Mouse (Mus musculus) kidney, adult 9 months (tissue): ENCODE measurements around the gene Adgrf1.
A peak's percentile ranks its signal among the peaks of the same experiment; 100 is the strongest.
"Not testable (repeated sequence)": the region's sequence is repeated elsewhere in the genome, so short reads cannot be mapped to it uniquely, and the experiment has no call there.

ENCODE experiments used
- DNase-seq: peaks from one replicate; pipeline ENCODE4 v3.0.0; 2022

The Adgrf1 gene

DNA sequence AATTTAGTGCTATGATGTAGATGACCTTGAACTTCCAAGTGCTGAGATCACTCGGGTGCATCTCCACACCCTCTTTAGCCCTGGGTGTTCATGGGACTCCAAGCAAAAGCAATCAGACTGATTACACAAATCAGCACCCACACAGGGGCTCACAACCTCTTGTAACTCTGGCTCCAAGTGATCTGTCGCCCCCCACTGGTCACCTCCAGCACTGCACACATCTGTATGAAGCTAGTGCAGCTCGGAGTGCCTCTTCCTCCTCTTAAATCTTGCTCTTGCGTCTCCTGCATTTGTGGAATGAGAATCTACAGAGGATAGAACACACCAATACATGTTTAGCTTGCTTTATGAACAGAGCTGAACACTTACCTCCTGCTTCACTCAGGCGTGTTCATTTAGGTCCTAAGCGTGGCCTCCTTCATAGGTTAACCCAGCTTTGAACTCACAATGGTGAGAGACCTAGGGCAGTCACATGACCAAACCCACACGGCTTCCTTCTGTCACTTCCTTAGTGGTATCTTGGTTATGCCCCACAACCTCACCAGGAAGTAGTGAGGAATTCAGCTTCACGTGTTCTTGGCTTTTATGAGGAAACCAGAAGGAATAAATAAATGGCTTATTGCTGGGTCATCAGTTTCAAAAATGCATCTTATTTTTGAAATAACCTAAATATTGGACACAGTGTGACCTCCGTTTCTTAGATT, 2.9 kb upstream of the Adgrf1 start:
- DNase-seq: peak; percentile 23

DNA sequence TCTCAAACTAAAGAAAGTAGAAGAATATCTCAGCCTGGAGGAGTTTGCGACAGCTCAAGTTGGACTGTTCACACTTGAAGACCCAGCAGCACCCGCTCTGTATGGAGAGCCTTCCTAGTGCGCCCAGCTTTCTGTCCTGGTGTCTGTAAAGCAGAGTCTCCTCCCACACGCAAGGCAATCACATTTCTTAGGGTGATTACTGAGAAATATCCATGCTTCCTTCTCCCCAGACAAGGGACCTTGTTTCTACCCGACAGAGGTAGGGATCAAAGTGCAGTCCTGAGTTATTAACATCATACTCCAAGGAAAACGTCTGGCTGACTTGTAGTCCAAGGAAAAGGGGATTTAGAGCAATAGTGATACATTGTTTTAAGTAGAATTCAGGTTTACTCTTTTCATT, 6.1 kb downstream of the Adgrf1 start:
- DNase-seq: peak; percentile 52

DNA sequence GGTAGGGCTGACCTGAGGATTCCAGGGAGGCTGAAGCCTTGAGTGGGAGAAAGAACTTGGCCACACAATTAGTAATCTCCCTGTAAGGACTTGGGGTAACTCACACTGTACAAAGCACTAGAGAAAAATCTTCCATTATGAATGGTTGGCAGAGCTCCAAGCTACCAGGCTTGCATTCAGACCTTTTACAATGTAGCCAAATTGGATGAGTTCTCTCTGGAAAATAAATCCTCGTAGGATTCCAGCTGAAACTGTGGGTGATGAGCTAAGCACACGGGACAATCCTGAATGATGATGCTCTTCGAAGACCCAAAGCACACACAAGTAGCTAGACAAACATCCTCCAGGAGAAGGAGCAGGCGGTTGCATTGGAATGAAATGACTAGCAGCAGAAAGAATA, 7.1 kb downstream of the Adgrf1 start:
- no peak for DNase-seq

DNA sequence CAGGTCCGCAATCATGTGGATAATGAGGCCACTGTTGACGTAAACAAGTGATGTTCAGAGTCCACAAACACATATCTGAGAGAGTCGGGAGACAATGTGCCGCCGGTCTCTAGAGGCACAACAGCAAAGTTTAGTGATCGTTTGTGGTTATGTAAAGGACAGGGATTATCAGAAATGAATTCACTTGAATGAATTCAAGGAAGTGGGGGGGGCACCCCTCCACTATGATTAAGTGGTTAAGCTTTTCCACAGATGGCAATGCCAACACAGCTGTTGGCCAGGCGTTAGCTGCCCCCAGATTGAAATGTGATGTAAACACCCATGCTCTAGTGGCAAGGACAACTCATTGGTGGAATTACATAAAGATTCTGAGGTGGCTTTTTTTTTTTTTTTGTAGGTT, 9.5 kb downstream of the Adgrf1 start:
- DNase-seq: no peak

GRCm38 (mm10) chr17:43282353-43282752, 12.2 kb downstream of the Adgrf1 start:
- no peak for DNase-seq

DNA sequence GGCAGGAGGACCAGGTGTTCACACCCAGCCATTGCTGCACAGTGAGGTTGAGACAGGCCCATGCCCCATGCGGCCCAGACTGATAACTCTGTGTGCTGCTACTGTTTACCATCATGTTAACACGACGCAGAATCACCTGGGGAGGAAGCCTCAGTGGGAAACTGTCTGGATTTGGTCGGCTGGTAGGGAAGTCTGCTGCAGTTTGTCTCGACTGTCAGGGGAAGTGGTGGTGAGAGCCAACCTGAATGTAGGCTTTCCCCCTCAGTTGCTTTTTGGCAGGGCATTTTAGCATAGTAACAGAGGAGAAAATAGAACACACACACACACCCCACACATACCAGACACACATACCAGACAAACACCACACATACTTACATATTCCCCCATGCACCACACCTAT, 12.7 kb downstream of the Adgrf1 start:
- no peak for DNase-seq

GRCm38 (mm10) chr17:43299515-43299914, 29.4 kb downstream of the Adgrf1 start:
- DNase-seq: no peak

GRCm38 (mm10) chr17:43325986-43326671, 56.0 kb downstream of the Adgrf1 start:
- DNase-seq: no peak

DNA sequence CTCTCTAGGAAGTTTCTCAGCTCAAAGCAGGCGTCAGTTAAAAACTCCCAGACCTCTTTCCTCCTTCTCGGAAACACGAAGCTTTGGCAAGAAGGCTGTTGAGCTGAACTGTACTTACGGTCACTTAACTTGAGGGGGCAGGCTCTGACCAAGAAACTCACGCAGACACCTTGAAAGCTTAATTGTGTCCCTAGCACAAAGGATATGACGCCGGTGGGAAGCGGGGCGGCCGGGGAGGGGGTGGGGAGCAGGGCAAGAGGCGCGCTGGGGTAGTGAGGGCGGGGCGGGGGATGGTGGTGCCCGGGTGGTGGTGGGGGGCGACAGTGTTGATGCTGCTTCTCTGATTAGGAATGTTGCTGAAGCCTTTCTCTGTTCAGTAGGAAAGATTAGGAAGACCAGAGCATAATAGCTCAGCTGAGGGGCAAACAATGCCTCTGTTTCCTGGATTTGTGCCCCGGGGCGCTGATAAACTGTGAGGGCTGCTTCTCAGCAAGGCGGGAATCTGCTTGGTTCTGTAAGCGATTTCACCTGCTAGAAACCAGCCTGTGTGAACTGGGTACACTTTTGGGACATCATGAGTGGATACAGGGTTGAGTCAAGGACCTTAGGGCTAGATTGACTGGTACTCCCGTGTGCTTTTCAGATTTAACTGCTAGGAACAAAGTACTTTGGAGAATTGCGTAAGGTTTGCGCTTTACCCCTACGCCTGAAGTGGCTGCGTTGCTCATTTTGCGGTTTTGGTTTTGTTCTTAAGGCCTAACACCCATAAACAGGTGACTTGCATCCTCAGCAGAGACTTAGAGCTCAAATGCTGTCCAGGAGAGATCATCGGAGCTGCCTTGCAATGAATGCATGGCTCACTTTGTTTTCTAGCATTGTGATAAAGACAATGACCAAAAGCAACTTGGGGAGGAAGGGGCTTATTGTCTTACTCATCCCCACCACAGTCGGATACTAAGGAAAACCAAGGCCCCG, 56.9 kb downstream of the Adgrf1 start:
- peak; percentile 76 for DNase-seq

DNA sequence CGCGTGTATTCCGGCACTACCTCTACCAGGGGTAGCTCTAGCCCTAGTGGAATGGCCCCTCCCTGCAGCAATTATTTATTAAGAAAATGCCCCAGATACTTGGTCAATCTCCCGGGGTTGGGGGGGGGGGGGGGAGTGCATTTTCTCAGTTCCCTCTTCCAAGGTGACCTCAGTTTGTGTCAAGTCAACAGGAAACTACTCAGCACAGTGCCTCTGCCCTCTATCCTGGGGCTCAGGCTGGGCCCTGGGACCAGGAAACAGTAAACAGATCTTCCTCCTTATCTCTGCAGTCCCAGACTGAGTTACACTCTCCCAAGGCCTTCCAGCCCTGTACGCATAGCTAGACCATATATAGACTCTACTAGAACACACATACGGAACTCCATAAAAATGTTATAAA, 57.7 kb downstream of the Adgrf1 start:
- DNase-seq: no peak

DNA sequence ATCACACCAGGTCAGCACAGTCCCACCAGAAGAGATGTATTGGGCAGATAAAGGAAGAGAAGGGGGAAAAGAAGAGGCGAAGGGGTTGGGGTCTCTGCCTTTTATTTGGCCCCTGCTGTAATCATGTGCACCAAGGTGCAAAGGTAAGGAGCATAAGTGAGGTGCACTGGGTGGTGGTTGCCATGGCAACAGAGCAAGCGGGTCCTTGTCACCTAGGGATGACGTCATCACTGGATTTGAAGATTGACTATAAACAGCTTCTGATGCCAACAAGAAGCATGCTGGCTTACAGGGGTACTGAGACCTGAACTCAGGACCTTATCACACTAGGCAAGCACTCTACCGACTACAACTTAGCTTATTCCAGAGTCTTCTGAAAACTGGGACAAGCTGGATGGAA, 59.1 kb downstream of the Adgrf1 start:
- DNase-seq: no peak

GRCm38 (mm10) chr17:43329761-43330183, 59.6 kb downstream of the Adgrf1 start:
- no peak for DNase-seq

- no peak for DNase-seq
Observed at GRCm38 (mm10) chr17:43332686-43333085, 62.6 kb downstream of the Adgrf1 start.

GRCm38 (mm10) chr17:43334074-43334473, 63.9 kb downstream of the Adgrf1 start:
- no peak for DNase-seq

DNA sequence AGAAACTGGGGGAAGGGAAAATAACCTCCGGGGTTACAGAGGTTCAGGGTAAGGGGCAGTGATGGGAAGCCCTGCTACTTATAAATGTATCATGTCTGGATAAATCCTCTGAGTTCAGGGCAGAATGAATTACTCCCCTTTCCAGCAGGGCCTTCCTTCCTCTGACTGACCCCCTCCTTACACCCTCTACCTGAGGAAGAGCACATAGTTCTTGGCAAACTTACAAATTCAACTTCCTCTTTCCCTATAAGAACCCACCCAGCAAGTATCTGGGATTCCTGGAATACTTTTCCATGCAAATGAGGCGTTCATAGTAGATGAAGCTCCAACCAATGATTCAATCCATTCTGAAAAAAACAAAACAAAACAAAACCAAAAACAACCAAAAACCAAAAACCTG, 67.5 kb downstream of the Adgrf1 start:
- DNase-seq: peak; percentile 16

DNA sequence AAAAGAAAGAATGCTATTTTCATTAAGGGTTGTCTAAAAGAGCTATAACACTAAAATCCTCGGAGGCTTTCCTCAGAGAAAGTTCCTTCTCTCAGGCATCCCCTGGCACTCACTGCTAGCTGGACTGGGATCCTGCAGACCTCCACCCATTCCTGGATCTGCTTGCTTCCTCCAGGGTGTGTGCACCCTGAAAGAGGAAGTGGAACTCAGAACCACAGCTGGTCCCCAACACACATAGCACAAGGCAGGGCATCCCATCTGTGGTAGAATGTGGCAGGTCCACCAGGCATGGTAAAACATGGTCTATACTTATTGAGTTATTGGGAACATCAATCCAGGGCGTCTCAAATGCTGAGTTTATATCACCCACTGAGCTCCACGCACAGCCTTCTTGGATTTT, 68.2 kb downstream of the Adgrf1 start:
- no peak for DNase-seq

DNA sequence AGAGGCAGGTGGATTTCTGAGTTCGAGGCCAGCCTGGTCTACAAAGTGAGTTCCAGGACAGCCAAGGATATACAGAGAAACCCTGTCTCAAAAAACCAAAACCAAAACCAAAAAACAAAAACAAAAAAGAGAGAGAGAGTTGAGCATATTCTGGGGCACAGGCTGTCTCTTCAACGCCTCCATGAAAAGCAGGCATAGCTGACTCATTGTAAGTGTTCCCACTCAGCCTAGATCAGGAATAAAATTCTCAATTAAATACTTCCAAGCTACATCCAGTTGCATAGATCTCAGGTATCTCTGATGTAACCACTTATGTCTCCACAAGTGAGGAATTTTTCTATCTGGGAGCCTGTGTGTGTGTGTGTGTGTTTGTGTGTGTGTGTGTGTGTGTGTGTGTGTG, 76.4 kb downstream of the Adgrf1 start:
- DNase-seq: not testable (repeated sequence)

DNA sequence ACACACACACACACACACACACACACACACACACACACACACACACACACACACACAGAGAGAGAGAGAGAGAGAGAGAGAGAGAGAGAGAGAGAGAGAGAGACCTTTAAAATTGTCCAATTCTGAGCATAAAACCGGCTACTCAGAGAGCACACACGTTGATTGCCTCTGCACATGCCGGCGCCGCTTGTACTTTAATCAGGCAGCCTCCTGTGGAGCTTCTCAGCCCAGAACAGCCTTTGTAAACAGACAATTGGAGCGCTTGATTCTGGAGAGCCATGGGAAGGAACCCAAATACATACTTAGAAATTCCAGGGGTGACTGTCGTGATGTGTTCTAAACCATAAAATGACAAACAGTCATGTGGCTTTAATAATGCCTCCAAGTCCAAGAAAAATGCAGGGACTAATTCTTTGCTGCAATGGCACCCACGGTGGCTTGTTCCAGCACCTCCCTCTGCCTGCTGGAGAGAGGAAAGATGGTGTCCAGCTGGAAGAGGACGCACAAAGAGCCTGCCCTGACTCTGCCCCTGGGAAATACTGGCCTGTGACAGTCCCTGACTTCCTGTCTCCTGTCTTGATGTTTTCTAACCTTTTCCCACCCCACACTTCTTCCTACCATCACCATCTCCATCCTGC, 87.9 kb downstream of the Adgrf1 start:
- no peak for DNase-seq

DNA sequence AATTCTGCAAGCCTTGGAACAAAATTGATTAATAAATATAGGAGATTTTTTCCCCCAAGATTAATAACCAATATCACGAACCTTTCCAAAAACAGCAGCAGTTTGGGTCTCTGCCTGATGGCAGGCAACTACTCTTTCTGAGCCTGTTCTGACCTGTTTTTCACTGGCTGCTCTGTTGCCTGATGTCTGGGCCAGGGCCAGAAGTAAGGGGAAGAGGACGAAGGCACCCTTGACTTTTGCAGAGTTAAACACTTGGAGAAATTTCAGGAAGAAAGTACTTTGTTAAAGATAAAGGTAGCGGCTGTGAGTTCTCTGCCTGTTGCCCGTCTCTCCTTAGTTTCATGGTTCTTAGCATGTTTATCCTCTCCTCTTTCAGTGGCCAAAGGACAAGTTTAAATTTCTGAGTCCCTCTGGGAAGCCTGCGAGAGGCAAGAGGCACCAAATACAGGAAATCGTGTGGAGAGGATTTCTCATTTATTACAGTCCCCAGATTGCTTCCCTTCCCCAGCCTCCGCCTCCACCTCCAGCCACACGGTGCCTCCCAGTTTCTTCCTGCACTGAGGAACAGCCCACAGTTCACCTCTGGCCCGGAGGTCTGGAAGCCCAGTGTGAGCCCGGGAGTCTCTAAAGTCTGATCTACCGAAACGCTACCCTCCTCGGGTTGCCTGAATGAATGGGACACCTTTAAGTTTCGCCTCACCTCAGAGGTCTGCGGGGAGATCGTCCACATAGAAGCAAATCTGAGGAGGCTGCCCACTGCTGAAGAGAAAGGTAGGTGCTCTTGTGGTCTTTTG, 89.9 kb downstream of the Adgrf1 start, which contains the start of gene Adgrf5:
Gene Adgrf5 (plus strand): TSS at position 626 of the 794 bp plus-strand sequence.
- peak; percentile 49 for DNase-seq

- no peak for DNase-seq
Observed at GRCm38 (mm10) chr17:43361021-43361420, 90.9 kb downstream of the Adgrf1 start.

DNA sequence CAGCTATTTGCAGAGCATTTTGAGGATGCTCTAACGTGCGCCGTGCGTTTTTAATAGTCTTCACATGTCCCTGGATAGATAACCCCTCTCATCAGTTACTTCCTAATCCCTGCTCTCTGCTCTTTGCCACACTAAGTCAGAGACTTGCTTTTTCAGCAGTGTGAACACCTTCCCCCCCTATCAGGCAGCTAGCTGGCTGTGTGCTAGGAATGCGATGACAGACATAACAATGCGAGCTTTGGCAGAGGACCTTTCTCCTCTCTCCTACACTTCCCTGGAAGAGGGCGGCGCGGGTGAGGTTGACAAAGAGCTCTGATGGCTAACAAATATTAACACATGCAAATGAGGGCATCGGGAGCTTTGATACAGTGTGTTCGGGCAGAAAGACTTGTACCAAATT, 92.2 kb downstream of the Adgrf1 start:
- peak; percentile 27 for DNase-seq

DNA sequence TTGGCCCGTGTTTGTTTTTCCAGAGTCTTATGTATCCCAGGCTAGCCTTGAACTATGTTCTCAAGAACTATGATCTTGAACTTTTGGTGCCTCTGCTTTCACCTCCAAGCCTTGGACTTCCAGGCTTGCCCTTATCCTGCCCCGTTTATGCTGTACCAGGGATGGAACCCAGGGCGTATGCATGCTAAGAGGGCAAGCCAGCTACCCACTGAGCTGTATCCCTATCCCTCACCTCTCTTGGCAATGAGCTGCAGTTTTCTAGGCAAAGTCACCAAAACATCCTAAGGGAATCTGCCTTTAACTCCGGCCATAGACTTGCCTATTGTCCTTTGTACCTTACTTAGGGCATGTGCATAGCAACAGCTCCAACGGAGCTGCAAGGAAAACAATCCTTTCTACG, 92.8 kb downstream of the Adgrf1 start:
- DNase-seq: no peak
